Mouse (Mus musculus) C2C12 (cell line): ENCODE data around the gene Inip.

ENCODE experiments used
- CEBPB ChIP-seq: IDR thresholded peaks from one replicate; pipeline ENCODE4 v1.6.1; 2011; ENCODE audit warnings: low read depth, mild to moderate bottlenecking, control low read depth, moderate library complexity
- CTCF ChIP-seq: IDR thresholded peaks from one replicate; pipeline ENCODE4 v1.5.1; 2011; ENCODE audit not compliant: control insufficient read depth, insufficient read depth, insufficient read length
- MYOG ChIP-seq: IDR thresholded peaks from one replicate; pipeline ENCODE4 v1.6.1; 2011; ENCODE audit not compliant: control insufficient read depth, insufficient read length; ENCODE audit errors: extremely low read depth
- USF1 ChIP-seq: IDR thresholded peaks from one replicate; pipeline ENCODE4 v1.6.1; 2011; ENCODE audit warnings: low read depth, mild to moderate bottlenecking, control low read depth, moderate library complexity

GRCm38 (mm10) chr4:59807521-59807920 lies 6.1 kb upstream of the Inip start:
- TF ChIP-seq CTCF, result no peak
- no peak for TF ChIP-seq MYOG
- no peak for TF ChIP-seq CEBPB
- no peak for TF ChIP-seq USF1
